In the genomic region with DNA sequence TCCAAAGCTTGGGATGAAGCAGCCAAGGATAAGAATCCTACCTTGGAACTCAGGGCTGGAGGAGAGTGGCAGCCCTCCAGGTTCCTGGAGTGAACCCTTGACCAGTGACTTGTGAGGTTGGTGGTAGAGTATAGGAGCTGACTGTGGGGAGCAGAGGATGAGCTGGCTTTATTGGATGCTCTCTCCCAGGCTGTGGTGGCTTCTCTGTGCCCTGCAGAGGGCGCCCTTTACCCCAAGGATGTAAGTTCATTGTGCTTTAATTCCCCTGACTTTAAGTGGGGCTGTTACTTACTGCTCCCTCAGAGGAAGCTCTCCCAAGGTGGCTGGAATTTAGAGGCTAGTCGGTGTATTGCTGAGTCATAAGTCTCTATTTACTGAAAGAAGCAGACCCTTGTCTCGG, we compare ENCODE assay signal across 8 mouse cellular contexts. TPM values are rescaled to one million over a fixed set of nuclear protein-coding genes. Genes with fewer than 3 reads are reported as not detected.
DNase-seq lines count a peak whose midpoint lies in the region; ATAC-seq and TF ChIP-seq lines count a peak whose summit lies in the region.

No protein-coding gene starts in this region.

- no peaks in the 10 kb centered on the region for H3K4me1 ChIP-seq in hindbrain, postnatal 0 days (ENCODE audit: insufficient read depth, low read length)
- peaks cover 5% of the 10 kb centered on the region; the same call in 1 of the 2 replicates for H3K4me1 ChIP-seq in hindbrain, embryonic 16.5 days (ENCODE audit: control insufficient read depth, insufficient read depth, low read depth, low read length)
- no peaks in the 10 kb centered on the region for H3K4me1 ChIP-seq in embryonic facial prominence, embryonic 11.5 days (ENCODE audit: control insufficient read depth, insufficient read depth, low read length)
- no peaks in the 10 kb centered on the region for H3K4me1 ChIP-seq in intestine, embryonic 16.5 days (ENCODE audit: control insufficient read depth, insufficient read depth, low read length)
- H3K4me1 ChIP-seq in liver, embryonic 12.5 days: peaks cover 27% of the 10 kb centered on the region

- H3K9me3 ChIP-seq in hindbrain, postnatal 0 days (ENCODE audit: low read length): no peaks in the 10 kb centered on the region
- no peaks in the 10 kb centered on the region for H3K9me3 ChIP-seq in hindbrain, embryonic 16.5 days (ENCODE audit: control insufficient read depth, low read length)
- no peaks in the 10 kb centered on the region for H3K9me3 ChIP-seq in embryonic facial prominence, embryonic 11.5 days (replicated peaks; ENCODE audit: control insufficient read depth, low read length)
- H3K9me3 ChIP-seq in intestine, embryonic 16.5 days (ENCODE audit: control insufficient read depth, low read length): no peaks in the 10 kb centered on the region
- no peaks in the 10 kb centered on the region for H3K9me3 ChIP-seq in liver, embryonic 12.5 days (replicated peaks)

- H3K36me3 ChIP-seq in hindbrain, postnatal 0 days (ENCODE audit: insufficient read depth, low read length): no peaks in the 10 kb centered on the region
- no peaks in the 10 kb centered on the region for H3K36me3 ChIP-seq in hindbrain, embryonic 16.5 days (ENCODE audit: control insufficient read depth, insufficient read depth, low read length)
- no peaks in the 10 kb centered on the region; the same call in 1 of the 2 replicates for H3K36me3 ChIP-seq in embryonic facial prominence, embryonic 11.5 days (replicated peaks; ENCODE audit: control insufficient read depth, insufficient read depth, low read depth, low read length)
- H3K36me3 ChIP-seq in intestine, embryonic 16.5 days (ENCODE audit: control insufficient read depth, insufficient read depth, low read length): no peaks in the 10 kb centered on the region
- no peaks in the 10 kb centered on the region for H3K36me3 ChIP-seq in liver, embryonic 12.5 days

- WGBS in hindbrain, postnatal 0 days: 47% methylated on average over 3 of the region's 3 CpGs
- 51% methylated on average over 3 of the region's 3 CpGs for WGBS in hindbrain, embryonic 16.5 days
- WGBS in embryonic facial prominence, embryonic 11.5 days: 58% methylated on average over 3 of the region's 3 CpGs
- WGBS in intestine, embryonic 16.5 days: 26% methylated on average over 3 of the region's 3 CpGs
- WGBS in liver, embryonic 12.5 days (ENCODE audit: insufficient replicate concordance): 20% methylated on average over 3 of the region's 3 CpGs

- peak; percentile 64 for TF ChIP-seq CTCF in hindbrain, postnatal 0 days (IDR thresholded peaks at IDR 0.05; ENCODE audit: low read depth)

- H3K27ac ChIP-seq in hindbrain, postnatal 0 days: no peak overlapping the region
- no peak overlapping the region for H3K27ac ChIP-seq in hindbrain, embryonic 16.5 days (ENCODE audit: low read depth, low read length)
- H3K27ac ChIP-seq in embryonic facial prominence, embryonic 11.5 days (replicated peaks; ENCODE audit: low read depth, low read length): no peak overlapping the region
- H3K27ac ChIP-seq in intestine, embryonic 16.5 days (ENCODE audit: low read length): no peak overlapping the region
- H3K27ac ChIP-seq in liver, embryonic 12.5 days: no peak overlapping the region

- no peak overlapping the region for H3K4me2 ChIP-seq in hindbrain, postnatal 0 days (ENCODE audit: low read depth, low read length)
- no peak overlapping the region for H3K4me2 ChIP-seq in hindbrain, embryonic 16.5 days (ENCODE audit: low read length)
- H3K4me2 ChIP-seq in embryonic facial prominence, embryonic 11.5 days (ENCODE audit: low read depth, low read length): no peak overlapping the region
- H3K4me2 ChIP-seq in intestine, embryonic 16.5 days (ENCODE audit: low read depth, low read length): no peak overlapping the region
- H3K4me2 ChIP-seq in liver, embryonic 12.5 days: no peak overlapping the region

- no peak for ATAC-seq in hindbrain, postnatal 0 days
- no peak for ATAC-seq in hindbrain, embryonic 16.5 days
- no peak for ATAC-seq in embryonic facial prominence, embryonic 11.5 days (replicated peaks; ENCODE audit: insufficient number of reproducible peaks, low FRiP score, low TSS enrichment, low read depth)
- peak; percentile 64; the same call in 1 of the 2 replicates for ATAC-seq in intestine, embryonic 16.5 days
- ATAC-seq in liver, embryonic 12.5 days: peak; percentile 54; the same call in 1 of the 2 replicates

- no peak overlapping the region for H3K9ac ChIP-seq in hindbrain, postnatal 0 days (replicated peaks; ENCODE audit: low read length)
- H3K9ac ChIP-seq in hindbrain, embryonic 16.5 days (ENCODE audit: low read depth, low read length): no peak overlapping the region
- H3K9ac ChIP-seq in embryonic facial prominence, embryonic 11.5 days (replicated peaks; ENCODE audit: low read length): no peak overlapping the region
- H3K9ac ChIP-seq in intestine, embryonic 16.5 days (ENCODE audit: low read depth, low read length): no peak overlapping the region
- no peak overlapping the region for H3K9ac ChIP-seq in liver, embryonic 12.5 days

- H3K4me3 ChIP-seq in hindbrain, postnatal 0 days (ENCODE audit: low read length): no peak overlapping the region
- no peak overlapping the region for H3K4me3 ChIP-seq in hindbrain, embryonic 16.5 days (ENCODE audit: low read length)
- H3K4me3 ChIP-seq in embryonic facial prominence, embryonic 11.5 days (ENCODE audit: low read depth, low read length): no peak overlapping the region
- H3K4me3 ChIP-seq in intestine, embryonic 16.5 days (ENCODE audit: low read length): no peak overlapping the region
- no peak overlapping the region for H3K4me3 ChIP-seq in liver, embryonic 12.5 days

- DNase-seq in hindbrain, postnatal 0 days (ENCODE audit: low spot score): peak; percentile 58
- peak; percentile 73 to 80 for DNase-seq in adrenal gland, postnatal 36 days
- DNase-seq in embryonic facial prominence, embryonic 11.5 days (ENCODE audit: low spot score): peak; percentile 38
- peak; percentile 43 for DNase-seq in retina, adult 2 months (ENCODE audit: low read depth, low spot score)
- DNase-seq in thymus, postnatal 4 days: peak; percentile 92

- H3K27me3 ChIP-seq in hindbrain, postnatal 0 days (ENCODE audit: insufficient read depth, low read length): no peaks in the 10 kb centered on the region
- no peaks in the 10 kb centered on the region for H3K27me3 ChIP-seq in hindbrain, embryonic 16.5 days (replicated peaks; ENCODE audit: control insufficient read depth, insufficient read depth, low read length)
- H3K27me3 ChIP-seq in embryonic facial prominence, embryonic 11.5 days (ENCODE audit: control insufficient read depth, insufficient read depth, low read length): no peaks in the 10 kb centered on the region
- H3K27me3 ChIP-seq in intestine, embryonic 16.5 days (replicated peaks; ENCODE audit: control insufficient read depth, insufficient read depth, low read length): no peaks in the 10 kb centered on the region
- H3K27me3 ChIP-seq in liver, embryonic 12.5 days (replicated peaks): no peaks in the 10 kb centered on the region

RNA-seq across cellular contexts. Expression of gene Evl, which starts 58.6 kb away (rescaled TPM):
- total RNA-seq in hindbrain, postnatal 0 days (2014; rRNA removed): 178 and 240 TPM in 2 replicates
- 222 and 231 TPM in 2 replicates for polyA plus RNA-seq in hindbrain, postnatal 0 days (2015; fragmentation: Nextera tagmentation; extraction: Ambion mirVana)
- polyA plus RNA-seq in hindbrain, embryonic 16.5 days (2015; fragmentation: Nextera tagmentation; extraction: Ambion mirVana): 186 and 204 TPM in 2 replicates
- 10 to 100 TPM; 48.8 to 49.6 TPM for total RNA-seq in adrenal gland, postnatal 36 days (2021)
- 88.1 and 91.0 TPM in 2 replicates for polyA plus RNA-seq in embryonic facial prominence, embryonic 11.5 days (2014; fragmentation: Nextera tagmentation; extraction: Ambion mirVana)
- 21.5 and 23.7 TPM in 2 replicates for polyA plus RNA-seq in intestine, embryonic 16.5 days (2015; fragmentation: Nextera tagmentation; extraction: Ambion mirVana)
- 12.9 and 14.7 TPM in 2 replicates for polyA plus RNA-seq in liver, embryonic 12.5 days (2016; fragmentation: Nextera tagmentation; extraction: Ambion mirVana)

Comparison
In these comparisons a context has a peak if more than half of its experiments do, and no peak if none do; other contexts are left out.
1. ATAC-seq: peak in intestine, embryonic 16.5 days (single experiment) and liver, embryonic 12.5 days (single experiment); none in hindbrain, postnatal 0 days (single experiment), hindbrain, embryonic 16.5 days (single experiment) and embryonic facial prominence, embryonic 11.5 days (single experiment).
2. DNase-seq: peak in every context shown above with its lines; median percentile 92 in thymus, postnatal 4 days; 76 in adrenal gland, postnatal 36 days; 58 in hindbrain, postnatal 0 days; 43 in retina, adult 2 months; 38 in embryonic facial prominence, embryonic 11.5 days.